Mouse (Mus musculus): ENCODE data around the gene Pth2. TPM values are rescaled to one million over a fixed set of nuclear protein-coding genes. Genes with fewer than 3 reads are reported as not detected.

Pth2 gene
- total RNA-seq, 1 experiment, result 0.54 TPM

DNA sequence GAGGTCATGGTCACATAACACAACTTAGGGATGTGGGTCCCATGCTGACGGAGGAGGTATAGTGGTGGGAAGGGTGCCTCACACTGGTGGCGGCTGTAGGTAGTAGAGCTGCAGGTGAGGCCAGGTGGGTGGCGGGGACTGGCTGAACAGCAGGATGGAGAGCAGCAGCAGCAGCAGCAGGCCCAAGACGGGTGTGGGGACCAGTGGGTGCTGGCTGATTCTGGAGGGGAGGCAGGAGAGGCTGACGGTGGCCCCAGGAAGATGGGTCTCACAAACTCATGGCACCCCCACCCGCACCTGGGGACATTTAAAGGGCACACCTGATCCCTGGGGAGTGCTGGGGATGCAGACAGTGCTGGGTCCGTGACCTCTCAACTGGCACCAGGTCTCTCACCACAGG lies 2.9 kb downstream of the Pth2 start:
- Histone ChIP-seq H3K36me3 (ENCODE audit: control insufficient read depth, insufficient read depth, low read length, poor library complexity, severe bottlenecking) (no peaks in the 10 kb centered on the region), H3K9ac (ENCODE audit: insufficient read depth, low read depth, low read length, poor library complexity, severe bottlenecking) (no peak overlapping the region), H3K4me3 (ENCODE audit: insufficient read depth in 1 of 2, low read depth in 1 of 2, low read length in 2 of 2, poor library complexity in 1 of 2, severe bottlenecking in 1 of 2) (no peak overlapping the region), H3K27ac (ENCODE audit: insufficient read depth, low read depth, low read length, poor library complexity, severe bottlenecking) (no peak overlapping the region), H3K9me3 (ENCODE audit: control insufficient read depth, insufficient read depth, low read depth, low read length) (no peaks in the 10 kb centered on the region), H3K4me1 (ENCODE audit: control insufficient read depth in 2 of 2, insufficient read depth in 2 of 2, low read length in 2 of 2, poor library complexity in 1 of 2) (peaks cover 0 to 11% of the 10 kb centered on the region in 2 experiments; a peak in 3 of 4 replicates)
- no peak for TF ChIP-seq ZNF384 (IDR thresholded peaks at IDR 0.05; ENCODE audit: low read depth, low read length)
- no peak for TF ChIP-seq CHD2 (IDR thresholded peaks at IDR 0.05; ENCODE audit: low read depth, low read length)
- TF ChIP-seq ZC3H11A (IDR thresholded peaks at IDR 0.05; ENCODE audit: borderline replicate concordance, low read depth, low read length), result no peak
- TF ChIP-seq HCFC1 (IDR thresholded peaks at IDR 0.05; ENCODE audit: borderline replicate concordance, insufficient read depth, low read length), result no peak
- TF ChIP-seq MAFK (IDR thresholded peaks at IDR 0.05; ENCODE audit: insufficient read depth, low read depth, low read length), result no peak
- in situ Hi-C loops (cut with MboI; ENCODE audit: low sequenced_read_pairs in 2 of 2, unreplicated experiment in 2 of 2), result no loop called here
- DNase-seq (ENCODE audit: low read depth, low spot score), result no peak

GRCm38 (mm10) chr7:45185921-45186320 lies 5.1 kb downstream of the Pth2 start:
- no peaks in the 10 kb centered on the region for H3K36me3 ChIP-seq (ENCODE audit: control insufficient read depth, insufficient read depth, low read length, poor library complexity, severe bottlenecking)
- no peak overlapping the region for H3K9ac ChIP-seq (ENCODE audit: insufficient read depth, low read depth, low read length, poor library complexity, severe bottlenecking)
- no peak for DNase-seq (ENCODE audit: low read depth, low spot score)
- no peak for TF ChIP-seq MAFK (IDR thresholded peaks at IDR 0.05; ENCODE audit: insufficient read depth, low read depth, low read length)
- TF ChIP-seq ZNF384 (IDR thresholded peaks at IDR 0.05; ENCODE audit: low read depth, low read length), result no peak
- no peak for TF ChIP-seq HCFC1 (IDR thresholded peaks at IDR 0.05; ENCODE audit: borderline replicate concordance, insufficient read depth, low read length)
- TF ChIP-seq CHD2 (IDR thresholded peaks at IDR 0.05; ENCODE audit: low read depth, low read length), result no peak
- no peak for TF ChIP-seq ZC3H11A (IDR thresholded peaks at IDR 0.05; ENCODE audit: borderline replicate concordance, low read depth, low read length)
- H3K9me3 ChIP-seq (ENCODE audit: control insufficient read depth, insufficient read depth, low read depth, low read length), result no peaks in the 10 kb centered on the region
- H3K4me1 ChIP-seq (ENCODE audit: control insufficient read depth in 2 of 2, insufficient read depth in 2 of 2, low read length in 2 of 2, poor library complexity in 1 of 2), result peaks cover 0 to 16% of the 10 kb centered on the region in 2 experiments; a peak in 3 of 4 replicates
- in situ Hi-C loops (cut with MboI; ENCODE audit: low sequenced_read_pairs in 2 of 2, unreplicated experiment in 2 of 2), result no loop called here
- H3K27ac ChIP-seq (ENCODE audit: insufficient read depth, low read depth, low read length, poor library complexity, severe bottlenecking), result no peak overlapping the region
- no peak overlapping the region for H3K4me3 ChIP-seq (ENCODE audit: insufficient read depth in 1 of 2, low read depth in 1 of 2, low read length in 2 of 2, poor library complexity in 1 of 2, severe bottlenecking in 1 of 2)

DNA sequence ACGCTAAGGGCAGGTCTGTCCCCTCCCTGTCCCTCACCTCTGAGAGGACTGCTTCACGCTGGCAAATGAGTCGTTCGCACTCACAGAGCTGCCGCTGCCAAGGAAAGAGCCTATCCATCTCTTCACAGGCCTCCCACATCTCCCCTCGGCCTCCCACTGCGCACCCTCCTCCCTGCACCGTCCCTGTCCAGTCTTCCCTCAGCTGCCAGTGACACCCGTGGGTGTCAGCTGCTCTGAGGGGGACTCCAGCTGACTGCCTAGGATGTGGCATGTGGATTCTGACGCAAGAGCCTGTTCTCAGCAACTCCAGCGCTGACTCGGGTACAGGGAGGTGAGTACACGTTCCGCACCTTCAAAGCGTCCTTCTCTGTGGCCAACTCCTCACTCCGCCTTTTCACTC lies 8.8 kb downstream of the Pth2 start:
- TF ChIP-seq MAFK (IDR thresholded peaks at IDR 0.05; ENCODE audit: insufficient read depth, low read depth, low read length) (no peak), CHD2 (IDR thresholded peaks at IDR 0.05; ENCODE audit: low read depth, low read length) (no peak), HCFC1 (IDR thresholded peaks at IDR 0.05; ENCODE audit: borderline replicate concordance, insufficient read depth, low read length) (no peak), ZC3H11A (IDR thresholded peaks at IDR 0.05; ENCODE audit: borderline replicate concordance, low read depth, low read length) (no peak), ZNF384 (IDR thresholded peaks at IDR 0.05; ENCODE audit: low read depth, low read length) (no peak)
- peak overlapping the region; percentile 30; the same call in 1 of the 2 replicates for H3K9ac ChIP-seq (ENCODE audit: insufficient read depth, low read depth, low read length, poor library complexity, severe bottlenecking)
- H3K9me3 ChIP-seq (ENCODE audit: control insufficient read depth, insufficient read depth, low read depth, low read length), result no peaks in the 10 kb centered on the region
- H3K4me3 ChIP-seq (ENCODE audit: insufficient read depth in 1 of 2, low read depth in 1 of 2, low read length in 2 of 2, poor library complexity in 1 of 2, severe bottlenecking in 1 of 2), result peak overlapping the region in 1 of 2 experiments; percentile 41; a peak in 2 of 4 replicates
- in situ Hi-C loops (cut with MboI; ENCODE audit: low sequenced_read_pairs in 2 of 2, unreplicated experiment in 2 of 2), result no loop called here
- H3K27ac ChIP-seq (ENCODE audit: insufficient read depth, low read depth, low read length, poor library complexity, severe bottlenecking), result no peak overlapping the region; the same call in 1 of the 2 replicates
- H3K36me3 ChIP-seq (ENCODE audit: control insufficient read depth, insufficient read depth, low read length, poor library complexity, severe bottlenecking), result no peaks in the 10 kb centered on the region
- DNase-seq (ENCODE audit: low read depth, low spot score), result no peak
- peaks cover 0 to 26% of the 10 kb centered on the region in 2 experiments; a peak in 2 of 4 replicates for H3K4me1 ChIP-seq (ENCODE audit: control insufficient read depth in 2 of 2, insufficient read depth in 2 of 2, low read length in 2 of 2, poor library complexity in 1 of 2)

GRCm38 (mm10) chr7:45190186-45190585 lies 9.4 kb downstream of the Pth2 start:
- H3K9me3 ChIP-seq (ENCODE audit: control insufficient read depth, insufficient read depth, low read depth, low read length), result no peaks in the 10 kb centered on the region
- no peak overlapping the region for H3K9ac ChIP-seq (ENCODE audit: insufficient read depth, low read depth, low read length, poor library complexity, severe bottlenecking)
- in situ Hi-C loops (cut with MboI; ENCODE audit: low sequenced_read_pairs in 2 of 2, unreplicated experiment in 2 of 2), result no loop called here
- no peak for DNase-seq (ENCODE audit: low read depth, low spot score)
- TF ChIP-seq ZNF384 (IDR thresholded peaks at IDR 0.05; ENCODE audit: low read depth, low read length) (no peak), MAFK (IDR thresholded peaks at IDR 0.05; ENCODE audit: insufficient read depth, low read depth, low read length) (no peak), HCFC1 (IDR thresholded peaks at IDR 0.05; ENCODE audit: borderline replicate concordance, insufficient read depth, low read length) (no peak), CHD2 (IDR thresholded peaks at IDR 0.05; ENCODE audit: low read depth, low read length) (no peak), ZC3H11A (IDR thresholded peaks at IDR 0.05; ENCODE audit: borderline replicate concordance, low read depth, low read length) (no peak)
- no peak overlapping the region for H3K27ac ChIP-seq (ENCODE audit: insufficient read depth, low read depth, low read length, poor library complexity, severe bottlenecking)
- peaks cover 0 to 26% of the 10 kb centered on the region in 2 experiments; a peak in 2 of 4 replicates for H3K4me1 ChIP-seq (ENCODE audit: control insufficient read depth in 2 of 2, insufficient read depth in 2 of 2, low read length in 2 of 2, poor library complexity in 1 of 2)
- no peaks in the 10 kb centered on the region for H3K36me3 ChIP-seq (ENCODE audit: control insufficient read depth, insufficient read depth, low read length, poor library complexity, severe bottlenecking)
- H3K4me3 ChIP-seq (ENCODE audit: insufficient read depth in 1 of 2, low read depth in 1 of 2, low read length in 2 of 2, poor library complexity in 1 of 2, severe bottlenecking in 1 of 2), result no peak overlapping the region

Data from ES-E14 (cell line).